Mouse (Mus musculus): ENCODE measurements at regions not wholly inside any gene's neighbourhood (a gene's known extent, or its start where the extent isn't known, plus 50 kb on each side); places are given as distances from the start of the nearest gene placed in this dataset.

- TF ChIP-seq POLR2A (IDR thresholded peaks at IDR 0.05; ENCODE audit: low read depth, low read length) (no peak), CTCF (IDR thresholded peaks at IDR 0.05; ENCODE audit: extremely low read depth, insufficient read length, insufficient replicate concordance, low read depth, low read length) (no peak)
These were observed 609.2 kb downstream of the Zfp706 start for GRCm38 (mm10) chr15:36398099-36398982.

Data from small intestine, adult 2 months (tissue).